Mouse (Mus musculus) midbrain, embryonic 12.5 days (tissue): ENCODE data around the gene Arpc1a. TPM values are rescaled to one million over a fixed set of nuclear protein-coding genes. Genes with fewer than 3 reads are reported as not detected.
"Not testable (repeated sequence)": the region's sequence is repeated elsewhere in the genome, so short reads cannot be mapped to it uniquely, and the experiment has no call there.

Experiments
- ATAC-seq: fragments of 200-750 bp; cut with Nextera tagmentation; 2 replicates; pipeline ENCODE4 v1.8.0; 2017; ENCODE audit warnings: low read depth, moderate TSS enrichment, moderate library complexity; ENCODE audit not compliant: low FRiP score
- H3K27ac ChIP-seq: fragments of 300-500 bp; sonication (generic); replicated peaks from 2 replicates; pipeline ENCODE4 v1.5.1; 2016; ENCODE audit warnings: mild to moderate bottlenecking
- H3K27me3 ChIP-seq: fragments of 300-500 bp; sonication (generic); 2 replicates; pipeline ENCODE4 v1.6.1; 2016; ENCODE audit warnings: mild to moderate bottlenecking
- H3K36me3 ChIP-seq: fragments of 300-500 bp; sonication (generic); 2 replicates; pipeline ENCODE4 v1.6.1; 2016
- H3K4me1 ChIP-seq: fragments of 300-500 bp; sonication (generic); 2 replicates; pipeline ENCODE4 v1.6.1; 2016
- H3K4me2 ChIP-seq: fragments of 300-500 bp; sonication (generic); replicated peaks from 2 replicates; pipeline ENCODE4 v1.6.1; 2016; ENCODE audit warnings: mild to moderate bottlenecking, moderate library complexity
- H3K4me3 ChIP-seq: fragments of 300-500 bp; sonication (generic); 2 replicates; pipeline ENCODE4 v1.5.1; 2016; ENCODE audit warnings: mild to moderate bottlenecking
- H3K9ac ChIP-seq: fragments of 300-500 bp; sonication (generic); replicated peaks from 2 replicates; pipeline ENCODE4 v1.6.1; 2016; ENCODE audit warnings: mild to moderate bottlenecking, moderate library complexity
- H3K9me3 ChIP-seq: fragments of 300-500 bp; sonication (generic); 2 replicates; pipeline ENCODE4 v1.6.1; 2016; ENCODE audit warnings: mild to moderate bottlenecking
- WGBS: fragments of 180-500 bp; shearing (Covaris S2); methylation state at CpG from one replicate; pipeline ENCODE4 v1.1.7; 2016; 5-methylcytosine and 5-hydroxymethylcytosine counted together
- polyA plus RNA-seq: library from polyadenylated mRNA; unstranded; fragments of >200 nt; fragmentation: Nextera tagmentation; extraction: Ambion mirVana; gene quantifications from 2 replicates; pipeline ENCODE4 v1.2.1, GENCODE M21; 2016

Gene Arpc1a
- 176 and 186 TPM in 2 replicates for polyA plus RNA-seq

DNA sequence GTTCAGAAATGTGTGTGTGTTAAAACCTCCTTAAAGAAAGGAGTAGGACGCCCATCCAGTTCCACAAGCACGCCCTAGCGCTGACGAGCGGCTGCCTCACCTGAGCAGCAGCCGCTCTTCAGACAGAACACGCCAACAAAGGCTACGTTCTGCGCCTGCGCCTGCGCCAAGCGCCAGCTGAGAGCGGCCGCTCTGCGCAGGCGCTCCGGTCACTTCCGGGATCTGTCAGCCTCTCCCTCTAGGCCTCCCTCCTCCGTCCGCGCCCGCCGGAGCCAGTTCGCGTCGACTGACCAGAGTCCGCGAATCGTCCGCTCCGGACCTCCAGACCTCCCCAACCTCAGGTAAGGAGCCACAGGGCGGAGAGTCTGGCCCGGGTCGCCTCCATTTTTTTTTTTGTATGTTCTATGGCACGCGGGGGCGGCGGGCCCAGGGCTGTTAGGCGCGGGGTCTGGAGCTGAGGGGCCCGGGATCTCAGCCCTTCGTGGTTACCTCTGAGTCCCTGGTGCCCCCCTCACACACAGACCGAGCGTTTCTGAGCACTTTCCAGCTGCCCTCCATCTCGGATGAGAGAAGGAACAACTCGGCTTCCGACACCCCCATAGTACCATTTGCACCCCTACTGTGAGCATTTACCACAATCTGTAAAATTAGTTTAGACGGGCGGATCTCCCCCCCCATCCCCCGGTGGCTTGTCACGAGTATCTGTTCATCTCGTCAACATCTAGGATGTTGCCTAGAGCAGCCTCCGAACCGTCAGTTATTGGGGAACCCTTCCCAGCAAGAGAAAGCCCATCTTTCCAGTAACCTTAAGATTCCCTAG lies at the start of gene Arpc1a, which contains the start of gene Kpna7:
Arpc1a (plus strand) TSS at position 199 of the 820 bp plus-strand sequence.
Kpna7 (minus strand) TSS at position 399 of the 820 bp plus-strand sequence.
- Histone ChIP-seq H3K4me1 (peaks cover 9% of the 10 kb centered on the region), H3K4me2 (peak within 1 kb of the TSS; percentile 70), H3K4me3 (peak within 1 kb of the TSS; percentile 70), H3K27me3 (no peaks in the 10 kb centered on the region), H3K36me3 (peaks cover 10% of the 10 kb centered on the region), H3K9ac (peak within 1 kb of the TSS; percentile 90), H3K9me3 (no peaks in the 10 kb centered on the region), H3K27ac (peak within 1 kb of the TSS; percentile 82)
- ATAC-seq, result peak; percentile 97
- WGBS, result under 1% methylated on average over 54 of the region's 54 CpGs

DNA sequence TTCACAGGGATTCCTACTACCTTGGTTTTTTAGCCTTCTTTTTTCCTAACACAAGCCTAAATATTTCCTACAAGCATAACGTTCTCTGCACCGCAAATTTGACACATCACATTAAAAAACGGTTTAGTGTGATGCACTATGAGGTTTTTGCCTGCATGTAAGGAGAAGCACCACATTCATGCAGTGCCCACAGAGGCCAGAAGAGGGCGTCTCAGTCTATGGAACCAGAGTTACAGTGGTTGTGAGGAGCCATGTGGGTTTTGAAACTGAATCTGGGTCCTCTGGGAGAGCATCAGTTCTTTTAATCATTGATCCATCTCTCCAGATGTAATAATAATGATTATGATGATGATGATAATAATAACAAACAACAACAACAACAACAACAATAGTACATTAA lies 42.0 kb upstream of the Arpc1a start:
- no peaks in the 10 kb centered on the region for H3K9me3 ChIP-seq
- no peaks in the 10 kb centered on the region for H3K27me3 ChIP-seq
- H3K4me1 ChIP-seq, result no peaks in the 10 kb centered on the region
- no peak for ATAC-seq
- H3K36me3 ChIP-seq, result no peaks in the 10 kb centered on the region
- WGBS, result 51% methylated on average over 4 of the region's 4 CpGs
- no peak overlapping the region for H3K27ac ChIP-seq
- H3K4me3 ChIP-seq, result no peak overlapping the region
- H3K4me2 ChIP-seq, result no peak overlapping the region
- H3K9ac ChIP-seq, result no peak overlapping the region

DNA sequence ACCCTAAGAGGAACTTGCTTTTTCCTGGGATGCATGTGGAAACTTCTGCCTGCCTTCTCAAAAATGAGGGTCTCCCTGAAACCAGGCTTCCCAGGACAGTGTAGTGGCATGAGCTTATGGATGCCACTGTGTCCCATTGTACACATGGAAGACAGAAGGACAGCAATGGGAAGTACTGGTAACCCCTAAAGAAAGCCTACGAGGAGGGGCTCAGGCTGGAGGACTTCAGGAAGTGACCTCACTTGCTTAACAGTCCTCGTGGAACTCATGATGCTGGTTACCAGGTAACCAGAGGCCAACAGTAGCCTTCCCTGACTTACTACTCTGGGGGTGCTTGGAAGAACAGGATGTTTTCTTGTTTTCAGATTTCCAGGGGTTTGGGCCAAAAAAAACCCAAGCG lies 40.9 kb upstream of the Arpc1a start, which contains the start of gene 1700018F24Rik:
1700018F24Rik (plus strand) TSS at position 301 of the 400 bp plus-strand sequence.
- not testable (repeated sequence) for H3K4me2 ChIP-seq, H3K9me3 ChIP-seq, H3K4me1 ChIP-seq, H3K27ac ChIP-seq, H3K4me3 ChIP-seq, ATAC-seq, H3K9ac ChIP-seq, H3K27me3 ChIP-seq, H3K36me3 ChIP-seq
- 77% methylated on average over 3 of the region's 3 CpGs for WGBS

DNA sequence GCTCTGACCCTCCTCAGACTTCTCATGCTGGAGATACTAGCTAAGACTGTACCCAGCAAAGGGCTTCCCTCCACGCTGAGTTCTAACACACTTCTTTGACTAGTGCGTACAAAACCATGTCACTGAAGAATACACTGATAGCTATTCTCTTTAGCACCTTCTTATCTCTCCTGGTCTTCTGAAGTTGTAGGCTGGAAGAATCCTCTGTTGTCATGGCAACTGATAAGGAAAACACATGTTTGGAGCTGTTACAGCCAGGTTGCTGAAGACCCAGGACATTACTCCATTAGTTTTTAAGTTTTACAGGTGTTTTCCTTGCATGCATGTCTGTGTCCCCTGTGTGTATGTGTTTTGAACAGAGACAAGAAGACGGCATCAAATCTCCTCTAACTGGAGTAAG lies 29.4 kb upstream of the Arpc1a start:
- 89% methylated on average over 3 of the region's 3 CpGs for WGBS
- H3K4me3 ChIP-seq, H3K4me2 ChIP-seq, ATAC-seq, H3K9ac ChIP-seq, H3K36me3 ChIP-seq, H3K9me3 ChIP-seq, H3K4me1 ChIP-seq, H3K27ac ChIP-seq, H3K27me3 ChIP-seq: not testable (repeated sequence)

DNA sequence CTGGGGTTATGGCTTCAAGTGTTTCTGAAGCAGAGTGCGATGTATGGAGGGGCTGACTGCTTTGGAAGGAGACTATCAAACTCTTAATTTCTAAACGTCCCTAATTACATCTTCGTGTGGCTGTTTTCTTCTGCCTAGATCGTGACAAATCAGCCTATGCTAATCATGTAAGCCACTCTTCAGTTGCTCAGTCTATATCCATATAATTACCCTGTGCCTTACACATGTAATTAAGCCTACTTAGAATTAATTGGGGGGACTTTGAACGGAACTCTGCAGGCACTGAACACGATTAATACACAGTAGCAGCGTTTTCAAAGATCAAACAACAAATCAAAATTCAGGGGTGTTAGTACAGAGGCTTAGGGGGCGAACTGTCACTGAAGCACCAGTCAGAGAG lies 25.7 kb upstream of the Arpc1a start:
- Histone ChIP-seq H3K4me1 (no peaks in the 10 kb centered on the region), H3K4me3 (no peak overlapping the region), H3K36me3 (no peaks in the 10 kb centered on the region), H3K27ac (no peak overlapping the region), H3K27me3 (no peaks in the 10 kb centered on the region), H3K4me2 (no peak overlapping the region), H3K9ac (no peak overlapping the region), H3K9me3 (no peaks in the 10 kb centered on the region)
- 77% methylated on average over 8 of the region's 8 CpGs for WGBS
- no peak for ATAC-seq

DNA sequence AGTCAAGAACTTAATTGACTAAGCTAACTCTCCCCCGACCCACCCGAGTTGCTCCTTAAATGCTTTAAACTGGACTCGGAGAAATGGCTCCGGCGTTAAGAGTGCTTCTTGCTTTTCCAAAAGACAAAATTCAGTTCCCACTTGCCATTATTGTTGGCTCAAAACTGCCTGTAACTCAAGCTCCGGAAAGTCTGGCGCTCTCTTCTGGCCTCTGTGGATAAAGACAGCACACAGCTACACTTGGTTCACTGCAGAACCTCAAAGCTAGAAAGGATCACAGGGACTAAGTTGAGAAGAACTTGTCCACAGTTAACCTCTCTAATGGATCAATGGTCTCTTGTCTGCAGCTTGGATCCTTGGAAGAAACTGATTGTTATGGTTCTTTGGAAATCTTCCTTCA lies 24.9 kb upstream of the Arpc1a start:
- H3K4me2 ChIP-seq, result no peak overlapping the region
- 88% methylated on average over 7 of the region's 7 CpGs for WGBS
- H3K9ac ChIP-seq, result no peak overlapping the region
- H3K9me3 ChIP-seq, result no peaks in the 10 kb centered on the region
- no peak overlapping the region for H3K4me3 ChIP-seq
- no peak for ATAC-seq
- H3K36me3 ChIP-seq, result no peaks in the 10 kb centered on the region
- no peak overlapping the region for H3K27ac ChIP-seq
- no peaks in the 10 kb centered on the region for H3K4me1 ChIP-seq
- H3K27me3 ChIP-seq, result no peaks in the 10 kb centered on the region

DNA sequence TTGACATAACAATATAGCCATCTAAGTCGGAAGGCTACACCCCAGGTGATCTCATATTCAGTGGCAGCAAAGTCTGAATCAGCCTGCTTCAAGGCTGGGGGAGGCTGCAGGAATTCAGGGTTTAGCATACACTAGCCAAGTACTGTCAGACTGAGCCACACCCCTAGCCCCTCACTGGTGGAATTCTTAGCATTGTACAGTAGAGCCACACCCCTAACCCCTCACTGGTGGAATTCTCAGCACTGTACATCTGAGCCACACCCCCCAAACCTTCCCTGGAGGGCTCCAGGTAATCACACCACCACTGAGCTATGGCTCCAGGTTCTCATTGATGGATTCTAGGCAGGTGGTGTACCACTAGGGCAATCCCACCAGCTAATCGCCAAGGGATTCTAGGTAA lies 24.1 kb upstream of the Arpc1a start:
- no peak overlapping the region for H3K4me2 ChIP-seq
- no peak for ATAC-seq
- no peak overlapping the region for H3K4me3 ChIP-seq
- H3K27ac ChIP-seq, result no peak overlapping the region
- 71% methylated on average over 2 of the region's 2 CpGs for WGBS
- no peaks in the 10 kb centered on the region for H3K27me3 ChIP-seq
- no peaks in the 10 kb centered on the region for H3K9me3 ChIP-seq
- H3K9ac ChIP-seq, result no peak overlapping the region
- no peaks in the 10 kb centered on the region for H3K4me1 ChIP-seq
- no peaks in the 10 kb centered on the region for H3K36me3 ChIP-seq

DNA sequence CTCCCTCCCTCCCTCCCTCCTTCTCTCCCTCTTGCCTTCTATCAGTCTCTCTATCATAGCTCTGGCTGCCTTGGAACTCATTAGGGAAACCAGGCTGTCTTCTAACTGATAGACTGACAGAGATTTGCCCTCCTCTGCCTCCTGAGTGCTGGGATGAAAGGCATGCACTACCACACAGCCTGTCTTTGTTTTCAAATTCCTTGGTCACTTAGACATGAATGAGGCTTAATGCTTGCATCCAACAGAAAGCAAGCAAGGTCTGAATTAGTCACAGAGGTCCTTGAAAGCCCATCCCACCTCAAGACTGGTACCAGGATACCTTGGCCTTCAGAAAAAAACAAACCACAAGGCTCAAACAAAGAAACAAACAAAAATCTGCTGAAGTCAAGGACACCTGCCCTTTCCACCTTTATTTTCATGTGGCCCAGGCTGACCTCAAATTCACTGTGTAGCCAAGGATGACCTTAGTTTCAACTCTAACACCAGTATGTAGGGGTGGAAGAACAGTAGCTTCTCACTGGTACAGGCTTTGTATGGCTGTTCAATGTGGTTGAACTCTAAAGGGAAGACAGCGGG lies 18.8 kb upstream of the Arpc1a start:
- WGBS, result 91% methylated on average over 1 of the region's 1 CpGs
- Histone ChIP-seq H3K4me3 (no peak overlapping the region), H3K27ac (no peak overlapping the region), H3K36me3 (no peaks in the 10 kb centered on the region), H3K4me1 (no peaks in the 10 kb centered on the region), H3K9ac (no peak overlapping the region), H3K4me2 (no peak overlapping the region), H3K27me3 (no peaks in the 10 kb centered on the region), H3K9me3 (no peaks in the 10 kb centered on the region)
- ATAC-seq, result no peak

DNA sequence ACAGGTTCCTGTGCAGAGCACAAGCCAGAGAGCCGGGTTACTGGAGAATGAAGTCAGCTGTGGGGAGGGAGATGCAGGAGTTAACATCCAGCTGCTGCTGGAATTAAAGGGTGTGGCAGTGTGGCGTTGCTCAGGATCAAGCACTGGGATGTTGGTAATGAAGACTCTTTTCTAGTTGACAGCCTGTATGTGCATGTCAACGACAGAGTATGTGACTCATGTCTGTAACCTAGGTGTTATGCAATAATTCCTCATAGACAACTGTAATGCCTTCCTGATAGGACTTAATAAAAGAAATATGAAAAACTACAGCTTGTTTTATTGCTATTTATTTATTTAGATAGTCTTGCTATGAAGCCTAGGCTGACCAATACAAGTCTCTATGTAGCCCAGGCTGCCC lies 14.8 kb upstream of the Arpc1a start:
- 57% methylated on average over 3 of the region's 3 CpGs for WGBS
- Histone ChIP-seq H3K4me2 (no peak overlapping the region), H3K4me3 (no peak overlapping the region), H3K4me1 (no peaks in the 10 kb centered on the region), H3K9me3 (no peaks in the 10 kb centered on the region), H3K36me3 (no peaks in the 10 kb centered on the region), H3K27ac (no peak overlapping the region), H3K9ac (no peak overlapping the region), H3K27me3 (no peaks in the 10 kb centered on the region)
- ATAC-seq, result no peak

DNA sequence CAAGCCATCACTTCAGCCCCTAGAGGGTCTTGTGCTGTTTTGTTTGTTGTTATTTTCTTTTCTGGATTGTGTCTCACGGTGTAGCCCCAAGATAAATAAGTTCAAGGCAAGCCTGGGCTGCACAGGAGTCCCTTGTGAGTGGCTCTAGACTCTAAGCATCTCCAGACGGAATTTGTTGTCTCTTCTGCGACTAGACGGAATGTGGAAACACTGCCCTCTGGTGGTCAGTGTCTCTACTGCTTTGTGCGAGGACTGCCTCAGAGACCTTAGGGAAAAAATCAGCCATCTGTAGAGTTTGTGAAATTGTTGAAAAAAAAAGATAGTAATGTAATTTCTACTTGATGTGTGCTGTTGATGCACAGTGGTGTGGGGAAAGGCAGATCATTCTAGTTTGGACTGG lies 13.9 kb upstream of the Arpc1a start:
- Histone ChIP-seq H3K4me1 (no peaks in the 10 kb centered on the region), H3K9ac (no peak overlapping the region), H3K9me3 (no peaks in the 10 kb centered on the region), H3K36me3 (no peaks in the 10 kb centered on the region), H3K4me3 (no peak overlapping the region), H3K27ac (no peak overlapping the region), H3K27me3 (no peaks in the 10 kb centered on the region), H3K4me2 (no peak overlapping the region)
- no peak for ATAC-seq
- 1% methylated on average over 5 of the region's 5 CpGs for WGBS

DNA sequence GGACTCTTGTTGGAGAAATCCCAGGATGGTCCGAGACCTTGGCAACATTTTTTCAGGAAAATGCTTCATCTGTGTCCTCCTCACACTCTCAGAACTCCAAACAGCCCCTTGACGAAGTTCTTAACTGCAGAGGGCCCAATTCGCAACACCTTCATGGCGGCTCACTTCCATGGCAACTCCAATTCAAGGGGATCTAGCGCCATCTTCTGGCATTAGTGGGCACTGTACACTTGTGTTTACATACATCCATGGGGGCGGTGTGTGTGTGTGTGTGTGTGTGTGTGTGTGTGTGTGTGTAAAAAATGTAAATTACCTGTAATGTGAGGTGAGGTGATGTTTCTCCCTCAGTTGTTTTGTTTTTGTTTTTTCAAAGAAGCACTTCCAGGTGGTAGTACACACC lies 12.3 kb upstream of the Arpc1a start:
- Histone ChIP-seq H3K4me2 (no peak overlapping the region), H3K27me3 (no peaks in the 10 kb centered on the region), H3K27ac (no peak overlapping the region), H3K9me3 (no peaks in the 10 kb centered on the region), H3K9ac (no peak overlapping the region), H3K36me3 (no peaks in the 10 kb centered on the region), H3K4me3 (no peak overlapping the region), H3K4me1 (no peaks in the 10 kb centered on the region)
- ATAC-seq, result no peak
- WGBS, result 60% methylated on average over 6 of the region's 6 CpGs

DNA sequence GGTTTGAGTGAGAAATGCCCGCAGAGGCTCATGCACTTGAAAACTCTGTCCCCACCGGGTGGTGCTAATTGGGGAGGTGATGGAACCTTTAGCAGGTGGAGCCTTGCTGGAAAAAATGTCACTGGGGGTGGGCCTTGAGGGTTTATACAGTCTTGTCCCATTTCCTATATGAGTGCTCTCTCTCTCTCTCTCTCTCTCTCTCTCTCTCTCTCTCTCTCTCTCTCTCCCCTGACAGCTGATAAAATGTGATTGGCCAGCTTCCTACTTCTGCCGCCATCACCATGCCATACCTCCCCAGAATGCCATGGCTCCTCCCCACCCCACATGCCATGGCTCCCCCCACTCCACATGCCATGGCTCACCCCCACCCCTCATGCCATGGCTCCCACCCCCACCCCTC lies 8.5 kb upstream of the Arpc1a start:
- H3K4me2 ChIP-seq, result no peak overlapping the region

More for the DNA sequence above, 8.5 kb upstream of the Arpc1a start:
- no peaks in the 10 kb centered on the region for H3K9me3 ChIP-seq
- H3K36me3 ChIP-seq, result no peaks in the 10 kb centered on the region
- WGBS, result 54% methylated on average over 3 of the region's 3 CpGs
- H3K4me3 ChIP-seq, result no peak overlapping the region
- H3K27me3 ChIP-seq, result no peaks in the 10 kb centered on the region
- H3K9ac ChIP-seq, result no peak overlapping the region
- no peak overlapping the region for H3K27ac ChIP-seq
- H3K4me1 ChIP-seq, result no peaks in the 10 kb centered on the region
- ATAC-seq, result no peak
